Mouse (Mus musculus) left cerebral cortex, postnatal 25 days (tissue): ENCODE results near the gene Pde8b. TPM values are rescaled to one million over a fixed set of nuclear protein-coding genes. Genes with fewer than 3 reads are reported as not detected.

Source experiments
- total RNA-seq, 2 experiments: library from RNA; stranded (reverse); gene quantifications; 2 replicates each; pipeline ENCODE4 v1.2.3; 2021

The Pde8b gene
- total RNA-seq, 2 experiments from 2014 or later, result 115 to 148 TPM

Other genes with a start within 250 kb of the Pde8b start
- gene Zbed3, start 73.3 kb upstream of the Pde8b start, total RNA-seq, result 10 to 100 TPM; 15.6 to 16.0 TPM
- 10 to 100 TPM; 52.7 to 53.8 TPM for gene Aggf1, start 125.0 kb upstream of the Pde8b start, total RNA-seq
- gene Crhbp, start 194.6 kb upstream of the Pde8b start, total RNA-seq, result 10 to 100 TPM; 22.8 to 23.7 TPM
- not detected for gene S100z, start 228.4 kb upstream of the Pde8b start, total RNA-seq